Mouse (Mus musculus) cerebellum, adult 9-11 months (tissue): Measurements from ENCODE around the gene Uhrf1.

Source experiments
- DNase-seq: peaks from one replicate; pipeline ENCODE4 v3.0.0; 2022

The Uhrf1 gene

GRCm38 (mm10) chr17:56276643-56277566 is 26.2 kb upstream of the Uhrf1 start, which contains the start of gene Ticam1:
TSS of gene Ticam1 (minus strand) at chr17:56276786.
- peak; percentile 79 for DNase-seq

- peak; percentile 19 for DNase-seq
These were observed 25.6 kb upstream of the Uhrf1 start for GRCm38 (mm10) chr17:56277567-56277893.

GRCm38 (mm10) chr17:56278340-56278739 is 24.8 kb upstream of the Uhrf1 start:
- DNase-seq: no peak

GRCm38 (mm10) chr17:56279481-56280155 is 23.5 kb upstream of the Uhrf1 start:
- DNase-seq: peak; percentile 24

DNA sequence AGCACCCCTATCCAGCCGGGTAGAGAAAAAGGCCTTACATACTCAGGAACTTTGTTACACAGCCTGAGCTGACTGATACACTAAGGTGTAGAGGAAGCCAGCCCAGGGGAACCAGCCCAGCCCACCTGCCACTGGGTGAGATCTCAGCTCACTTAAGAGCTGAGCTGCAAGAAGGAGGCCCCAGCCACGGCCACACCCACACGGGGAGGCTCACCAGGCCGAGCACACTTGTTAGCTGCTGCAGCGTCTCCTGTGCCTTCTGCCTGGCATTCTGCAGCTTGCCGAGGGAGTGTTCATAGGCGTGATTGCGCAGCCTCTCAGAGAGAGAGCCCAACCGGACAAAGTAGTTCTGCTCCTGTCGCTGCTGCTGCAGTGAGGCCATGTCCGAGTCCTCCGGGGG is 21.9 kb upstream of the Uhrf1 start:
- DNase-seq: no peak

DNA sequence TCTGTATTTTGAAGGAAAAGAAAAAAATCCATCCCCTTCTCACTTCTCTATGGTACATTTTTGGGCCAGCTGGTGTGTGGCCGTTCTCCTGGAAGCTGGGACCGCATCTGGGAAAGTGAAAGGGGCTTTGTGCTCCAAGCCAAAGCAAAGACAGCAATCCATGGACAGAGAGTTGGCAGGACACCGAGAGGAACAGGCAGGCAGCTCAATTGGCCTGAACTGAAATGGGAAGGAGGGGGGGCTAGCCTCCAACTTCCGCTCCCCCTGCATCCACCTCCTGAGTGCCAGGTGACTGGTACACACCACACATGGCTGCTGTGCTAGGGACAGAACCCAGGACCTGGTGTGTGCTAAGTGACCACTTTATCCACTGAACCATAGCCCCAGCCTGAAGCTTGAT is 20.3 kb upstream of the Uhrf1 start:
- DNase-seq: peak; percentile 25

DNA sequence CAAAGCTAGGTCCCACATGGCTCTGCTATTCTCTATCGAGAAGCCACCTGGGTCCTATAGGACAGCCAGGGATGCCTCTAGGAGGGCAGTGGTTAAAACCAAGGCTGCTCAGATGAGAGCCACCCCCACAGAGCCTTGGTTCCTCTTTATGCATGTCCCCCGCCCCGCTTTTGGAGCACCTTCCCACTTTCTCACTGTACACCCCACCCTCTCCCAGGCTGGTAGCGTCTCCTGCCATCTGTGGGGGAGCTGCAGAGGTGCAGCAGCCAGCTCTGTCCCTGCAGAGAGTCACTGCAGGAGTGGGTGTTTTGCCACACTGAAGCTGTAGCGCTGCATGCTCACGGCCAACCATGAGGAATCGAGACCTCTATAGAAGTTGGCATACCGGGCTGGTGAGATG is 19.8 kb upstream of the Uhrf1 start:
- no peak for DNase-seq

- DNase-seq: no peak
These were observed 17.1 kb upstream of the Uhrf1 start for GRCm38 (mm10) chr17:56285995-56286394.

- no peak for DNase-seq
These were observed 15.3 kb upstream of the Uhrf1 start for GRCm38 (mm10) chr17:56287830-56288229.

GRCm38 (mm10) chr17:56288866-56289265 is 14.3 kb upstream of the Uhrf1 start:
- DNase-seq: no peak

DNA sequence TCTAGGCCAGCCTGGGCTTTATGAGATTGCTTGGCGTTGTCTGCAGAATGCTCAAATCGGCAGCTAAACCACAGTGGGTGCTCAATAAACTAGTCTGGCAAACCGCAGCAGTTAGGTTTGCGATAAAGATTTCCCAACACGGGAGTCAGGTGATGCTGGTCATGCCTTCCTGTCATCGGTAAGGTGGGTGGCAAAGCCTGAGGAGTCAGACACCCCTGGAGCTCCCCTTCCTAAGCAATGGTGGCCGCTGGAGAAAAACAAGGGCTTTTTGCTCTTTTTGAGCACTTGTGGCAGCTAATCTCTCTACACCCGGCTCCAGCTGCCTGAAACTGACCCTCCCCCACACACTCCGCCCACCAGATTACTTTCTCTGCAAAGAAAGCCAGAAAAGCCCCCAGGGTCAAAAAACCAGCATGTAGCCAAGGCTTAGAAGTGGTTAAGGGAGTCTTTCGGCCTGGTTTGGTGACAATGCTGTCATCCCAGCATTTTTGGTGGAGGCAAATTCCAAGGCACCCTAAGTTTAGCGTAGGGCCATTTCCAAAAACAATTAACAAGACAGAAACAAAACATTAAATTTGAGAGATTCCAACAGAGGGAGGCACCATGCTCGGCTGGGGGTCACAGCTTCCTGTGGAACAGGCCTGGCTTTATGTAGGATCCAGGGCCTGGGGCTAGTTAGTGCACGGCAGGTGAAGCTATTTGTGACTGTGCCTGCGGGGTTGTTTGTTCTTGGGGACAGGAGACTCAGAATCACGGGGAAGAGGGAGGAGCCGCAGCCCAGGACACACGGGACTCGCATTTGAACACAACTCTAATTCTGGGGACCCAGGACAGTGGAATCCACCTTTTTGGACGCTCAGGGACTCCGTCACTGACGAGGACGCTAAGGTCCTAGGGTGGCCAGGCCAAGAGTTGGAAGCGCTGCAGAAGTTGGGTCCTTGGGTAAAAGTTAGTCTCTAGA is 13.5 kb upstream of the Uhrf1 start:
- no peak for DNase-seq

DNA sequence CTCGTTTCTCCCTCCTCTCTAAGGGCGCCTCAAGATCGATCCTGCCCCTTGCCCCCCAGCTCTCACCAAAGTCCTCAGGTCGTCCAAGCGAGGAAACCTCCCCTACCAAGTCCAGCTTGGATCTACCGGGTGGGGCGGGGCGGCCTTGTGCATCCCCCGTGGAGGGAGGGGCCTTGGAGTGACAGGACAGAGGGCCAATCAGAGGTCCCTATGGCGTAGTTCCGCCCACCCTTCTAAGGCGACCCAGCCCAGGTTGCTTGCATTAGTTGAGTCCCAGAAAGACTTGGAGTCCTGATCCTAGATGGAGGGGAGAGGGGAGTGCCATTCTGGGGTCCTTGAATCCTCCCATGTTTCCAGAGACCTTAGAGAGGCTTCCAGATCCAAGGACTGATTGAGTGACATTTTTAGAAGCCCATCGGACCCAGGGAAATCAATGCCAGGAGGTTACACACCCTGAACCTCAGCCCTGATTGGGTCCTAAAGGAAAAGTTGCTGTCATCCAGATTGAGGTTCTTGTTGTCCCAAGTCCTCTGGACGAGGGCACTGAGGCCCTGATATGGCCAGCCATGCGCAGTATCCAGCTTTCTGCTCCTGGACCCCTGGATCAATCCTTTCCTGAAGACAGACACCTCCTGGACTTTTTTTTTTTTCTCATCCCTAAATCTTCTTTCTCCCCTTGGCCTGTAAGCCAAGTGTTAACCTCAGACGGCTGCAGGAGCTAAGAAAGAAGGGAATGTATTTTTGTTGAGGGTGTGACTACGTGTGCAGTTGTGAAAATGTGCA is 12.5 kb upstream of the Uhrf1 start:
- no peak for DNase-seq

DNA sequence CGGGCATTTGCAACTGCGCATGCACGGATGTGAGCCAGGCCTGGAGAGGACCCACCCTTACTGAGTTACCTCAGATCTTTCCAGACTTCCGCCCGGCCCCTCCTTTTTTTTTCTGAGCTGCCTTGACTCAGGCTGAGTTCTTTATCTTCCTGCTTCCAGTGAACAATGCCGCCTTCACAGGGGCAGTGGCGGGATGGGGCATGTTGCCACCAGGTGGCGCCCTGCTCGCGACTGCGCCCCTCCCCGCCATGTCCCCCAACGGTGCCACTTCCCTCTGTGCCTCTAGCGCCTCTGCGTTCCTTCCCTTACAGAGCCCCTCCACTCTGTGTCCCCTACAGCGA is 12.0 kb upstream of the Uhrf1 start:
- peak; percentile 71 for DNase-seq

DNA sequence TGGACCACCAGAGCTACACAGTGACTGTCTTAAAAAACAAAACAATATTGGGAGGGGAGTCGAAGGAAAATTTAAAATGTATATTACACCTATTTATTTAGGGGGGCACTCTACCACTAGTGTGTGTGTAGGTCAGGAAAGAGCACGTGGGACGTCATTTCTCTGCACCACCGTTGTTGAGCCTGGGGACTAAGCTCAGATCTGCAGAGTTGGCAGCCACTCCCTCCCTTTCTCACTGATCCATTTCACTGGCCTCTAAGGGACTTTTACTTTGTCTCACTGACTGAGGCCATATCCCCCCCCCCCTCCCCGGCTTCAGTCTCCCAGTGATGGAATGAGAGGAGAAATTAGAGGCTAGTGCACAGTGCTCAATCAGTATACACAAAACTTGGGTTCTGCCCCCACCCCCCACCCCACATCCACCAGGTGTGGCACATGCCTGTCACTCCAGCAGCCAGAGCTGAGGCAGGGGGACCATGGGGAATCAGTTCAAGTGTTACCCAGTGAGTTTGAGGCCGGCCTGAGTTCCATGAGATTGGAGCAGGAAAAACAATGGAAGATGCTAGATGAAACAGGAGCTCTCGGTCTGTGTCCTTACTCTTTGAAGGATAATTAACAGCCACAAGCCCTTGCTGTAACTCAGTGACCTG is 11.2 kb upstream of the Uhrf1 start:
- DNase-seq: no peak

DNA sequence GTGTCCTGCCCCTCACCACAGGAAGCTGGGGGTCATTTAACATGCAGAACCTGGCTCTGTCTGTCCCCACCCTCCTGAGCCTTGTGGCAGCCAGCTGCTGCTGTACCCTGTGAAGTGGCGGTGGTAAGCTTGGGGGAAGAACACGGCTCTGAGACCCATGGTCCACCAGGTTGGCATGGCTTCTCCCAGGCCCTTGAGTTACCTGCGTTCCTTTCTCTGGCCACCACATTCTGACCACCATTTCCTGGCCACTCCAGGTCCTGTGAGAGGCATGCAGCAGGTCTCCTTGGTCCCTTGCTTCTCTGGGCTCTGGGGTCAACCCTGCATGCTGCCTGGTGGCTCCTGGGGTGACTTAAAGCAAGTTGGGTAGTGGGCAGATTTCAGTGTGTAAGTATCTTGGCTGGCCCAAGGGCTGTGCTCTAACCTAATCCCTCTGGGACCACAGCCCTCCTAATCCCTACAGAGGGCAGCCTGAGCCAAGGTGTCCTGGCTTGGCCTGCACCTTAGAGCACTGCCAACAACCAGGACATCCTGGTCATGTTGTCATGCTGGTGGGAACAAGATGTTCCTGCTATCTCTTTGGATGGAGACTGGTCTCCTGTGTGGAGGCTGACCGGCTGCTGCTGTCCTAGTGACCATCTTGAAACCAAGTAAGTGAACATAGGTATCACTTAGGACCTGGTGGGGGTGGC is 10.4 kb upstream of the Uhrf1 start, which contains the start of gene Plin3:
TSS of gene Plin3 (minus strand) at position 343 of the 692 bp plus-strand sequence.
- no peak for DNase-seq

- DNase-seq: no peak
These were observed 9.8 kb upstream of the Uhrf1 start for GRCm38 (mm10) chr17:56293291-56293690.

GRCm38 (mm10) chr17:56294241-56294640 is 8.9 kb upstream of the Uhrf1 start:
- DNase-seq: peak; percentile 77

- no peak for DNase-seq
These were observed 6.9 kb upstream of the Uhrf1 start for GRCm38 (mm10) chr17:56296201-56296600.

- DNase-seq: no peak
These were observed 4.9 kb upstream of the Uhrf1 start for GRCm38 (mm10) chr17:56298238-56298637.

- no peak for DNase-seq
These were observed 2.9 kb upstream of the Uhrf1 start, which contains the start of gene Arrdc5 for GRCm38 (mm10) chr17:56300186-56300585. TSS of gene Arrdc5 (minus strand) at chr17:56300286.
